Mouse (Mus musculus) ES-Bruce4 (cell line): Measurements from ENCODE around the gene Scfd2.

Experiments
- CTCF ChIP-seq: IDR thresholded peaks from one replicate; pipeline ENCODE4 v1.8.1; 2011; ENCODE audit warnings: low read depth, low read length
- EP300 ChIP-seq: IDR thresholded peaks from 2 replicates; pipeline ENCODE4 v1.6.1; 2011; ENCODE audit warnings: low read depth, low read length; ENCODE audit not compliant: insufficient read depth

GRCm38 (mm10) chr5:74261016-74261415 is 270.5 kb downstream of the Scfd2 start:
- TF ChIP-seq CTCF (no peak), EP300 (no peak)
